Mouse (Mus musculus): Measurements from ENCODE around the gene Srcap.
"Not testable (repeated sequence)": the region's sequence is repeated elsewhere in the genome, so short reads cannot be mapped to it uniquely, and the experiment has no call there.

Srcap gene

GRCm38 (mm10) chr7:127491846-127492245, 19.9 kb upstream of the Srcap start:
- no peak for DNase-seq

DNA sequence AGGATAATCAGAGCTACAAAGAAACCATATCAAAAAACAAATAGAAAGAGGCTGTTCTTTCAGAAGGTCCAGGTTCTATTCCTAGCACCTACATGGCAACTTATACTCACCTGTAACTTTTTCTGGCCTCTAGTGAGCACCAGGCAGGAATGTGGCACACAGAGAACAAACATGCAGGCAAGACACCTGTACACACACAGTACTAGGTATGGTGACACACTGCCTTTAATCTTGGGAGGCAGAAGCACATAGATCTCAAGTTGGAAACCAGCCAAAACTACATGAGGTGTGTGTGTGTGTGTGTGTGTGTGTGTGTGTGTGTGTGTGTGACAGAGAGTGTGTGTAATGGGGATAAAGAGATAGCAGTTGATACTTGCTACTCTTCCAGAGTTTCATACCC, 17.1 kb upstream of the Srcap start:
- no peak for DNase-seq

- no peak for DNase-seq
These were observed 14.4 kb upstream of the Srcap start for GRCm38 (mm10) chr7:127497382-127497781.

DNA sequence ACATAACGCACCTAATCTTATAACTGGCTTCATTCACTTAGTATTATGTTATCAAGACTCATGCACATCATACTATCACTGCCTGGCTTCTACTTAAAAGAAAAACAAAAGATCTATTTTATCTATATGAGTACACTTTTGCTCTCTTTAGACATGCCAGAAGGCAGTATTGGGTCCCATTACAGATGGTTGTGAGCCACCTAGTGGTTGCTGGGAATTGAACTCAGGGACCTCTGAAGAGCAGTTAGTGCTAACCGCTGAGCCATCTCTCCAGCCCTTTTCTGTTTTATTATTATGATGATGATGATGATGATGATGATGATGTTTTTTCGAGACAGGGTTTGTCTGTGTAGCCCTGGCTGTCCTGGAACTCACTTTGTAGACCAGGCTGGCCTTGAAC, 13.4 kb upstream of the Srcap start:
- DNase-seq = peak; percentile 60 to 77

GRCm38 (mm10) chr7:127508291-127508690, 3.5 kb upstream of the Srcap start:
- no peak for DNase-seq

GRCm38 (mm10) chr7:127509830-127510229, 2.0 kb upstream of the Srcap start:
- not testable (repeated sequence) for DNase-seq

DNA sequence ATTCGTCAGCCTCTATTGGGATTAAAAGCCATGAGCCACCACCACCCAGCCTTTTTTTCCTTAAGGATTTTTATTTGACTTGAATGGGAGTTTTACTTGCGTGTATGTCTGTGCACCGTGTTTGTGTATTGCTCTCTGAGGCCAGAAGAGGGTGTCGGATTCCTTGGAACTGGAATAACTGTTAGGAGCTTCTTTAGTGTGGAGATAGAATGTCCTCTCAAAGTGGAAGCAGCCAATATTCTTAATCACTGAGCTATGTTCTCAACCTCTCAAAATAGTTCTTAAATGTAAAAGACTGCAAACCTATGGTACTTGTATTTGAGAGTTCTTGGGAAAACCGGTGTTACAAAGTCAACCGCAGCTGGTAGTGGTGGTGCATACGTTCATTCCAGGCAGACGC, 542 bp upstream of the Srcap start:
- DNase-seq = peak; percentile 29 to 54

- DNase-seq = peak; percentile 91 to 94
These were observed 640 bp downstream of the Srcap start for GRCm38 (mm10) chr7:127512231-127513015.

DNA sequence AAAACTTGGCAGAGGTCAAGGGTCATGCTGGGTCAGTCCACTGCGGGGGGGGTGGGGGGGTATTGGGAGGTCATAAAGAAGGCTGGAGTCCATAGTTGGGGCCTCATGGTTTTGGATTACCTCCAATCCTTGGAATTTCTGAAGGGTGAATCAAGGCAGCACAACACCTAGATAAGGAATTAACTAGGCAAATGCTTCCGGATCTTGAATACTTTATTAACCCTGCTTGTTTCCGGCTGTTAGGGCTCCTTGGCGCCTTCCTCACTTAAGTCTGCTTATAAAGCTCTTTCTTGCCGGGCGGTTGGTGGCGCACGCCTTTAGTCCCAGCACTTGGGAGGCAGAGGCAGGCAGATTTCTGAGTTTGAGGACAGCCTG, 1.2 kb downstream of the Srcap start:
- DNase-seq = no peak

- DNase-seq = peak in 1 of 2 experiments; percentile 8
These were observed 2.0 kb downstream of the Srcap start for GRCm38 (mm10) chr7:127513781-127514180.

DNA sequence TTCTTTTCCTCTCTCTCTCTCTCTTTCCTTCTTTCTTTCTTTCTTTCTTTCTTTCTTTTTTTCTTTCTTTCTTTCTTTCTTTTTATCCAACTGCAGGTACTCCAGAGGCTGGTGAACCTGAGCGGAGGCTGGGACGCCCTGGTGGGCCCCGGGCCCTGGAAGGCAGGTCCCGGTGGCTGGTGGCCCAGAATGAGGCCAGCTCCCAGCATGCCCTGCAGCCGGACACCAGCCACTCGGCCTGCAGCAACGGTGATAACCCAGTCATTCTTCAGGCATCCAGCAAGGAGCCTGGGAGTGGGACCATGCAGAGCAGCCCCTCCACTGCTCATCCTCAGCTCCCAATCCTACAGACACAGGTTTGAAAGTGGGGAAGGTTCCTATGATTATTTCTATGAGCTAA, 4.1 kb downstream of the Srcap start:
- no peak for DNase-seq

DNA sequence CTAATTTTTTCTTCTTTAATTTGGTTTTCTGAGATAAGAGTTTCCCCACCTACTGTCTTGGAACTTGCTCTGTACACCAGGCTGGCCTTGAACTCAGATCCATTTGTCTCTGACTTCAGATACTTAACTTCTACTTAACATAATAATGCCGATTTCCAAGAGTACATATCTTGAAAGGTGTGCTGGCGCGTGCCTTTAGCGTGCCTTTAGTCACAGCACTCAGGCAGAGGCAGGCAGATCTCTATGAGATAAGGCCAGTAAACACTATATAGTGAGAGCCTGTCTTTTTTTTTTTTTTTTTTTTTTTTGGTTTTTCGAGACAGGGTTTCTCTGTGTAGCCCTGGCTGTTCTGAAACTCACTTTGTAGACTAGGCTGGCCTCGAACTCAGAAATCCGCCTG, 4.6 kb downstream of the Srcap start:
- DNase-seq = no peak

GRCm38 (mm10) chr7:127519284-127519683, 7.5 kb downstream of the Srcap start, which contains the start of gene Gm42715:
TSS of gene Gm42715 (plus strand) at chr7:127519584.
- no peak for DNase-seq

DNA sequence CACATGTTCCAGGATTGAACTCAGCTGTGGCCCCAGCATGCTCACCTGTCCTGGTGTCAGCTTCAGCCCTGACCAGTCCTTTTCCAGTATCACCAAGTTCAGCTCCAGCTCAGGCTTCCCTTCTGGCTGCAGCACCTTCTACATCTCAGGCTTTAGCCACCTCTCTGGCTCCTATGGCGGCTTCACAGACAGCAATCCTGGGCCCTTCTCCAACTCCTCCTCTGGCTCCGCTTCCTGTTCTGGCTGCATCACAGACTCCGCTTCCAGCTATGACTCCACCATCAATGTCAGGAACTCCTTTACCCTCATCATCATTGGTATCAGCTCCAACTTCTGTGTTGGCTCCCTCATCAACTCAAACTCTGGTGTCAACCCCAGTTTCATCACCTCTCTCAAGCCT, 29.9 kb downstream of the Srcap start:
- no peak for DNase-seq

DNA sequence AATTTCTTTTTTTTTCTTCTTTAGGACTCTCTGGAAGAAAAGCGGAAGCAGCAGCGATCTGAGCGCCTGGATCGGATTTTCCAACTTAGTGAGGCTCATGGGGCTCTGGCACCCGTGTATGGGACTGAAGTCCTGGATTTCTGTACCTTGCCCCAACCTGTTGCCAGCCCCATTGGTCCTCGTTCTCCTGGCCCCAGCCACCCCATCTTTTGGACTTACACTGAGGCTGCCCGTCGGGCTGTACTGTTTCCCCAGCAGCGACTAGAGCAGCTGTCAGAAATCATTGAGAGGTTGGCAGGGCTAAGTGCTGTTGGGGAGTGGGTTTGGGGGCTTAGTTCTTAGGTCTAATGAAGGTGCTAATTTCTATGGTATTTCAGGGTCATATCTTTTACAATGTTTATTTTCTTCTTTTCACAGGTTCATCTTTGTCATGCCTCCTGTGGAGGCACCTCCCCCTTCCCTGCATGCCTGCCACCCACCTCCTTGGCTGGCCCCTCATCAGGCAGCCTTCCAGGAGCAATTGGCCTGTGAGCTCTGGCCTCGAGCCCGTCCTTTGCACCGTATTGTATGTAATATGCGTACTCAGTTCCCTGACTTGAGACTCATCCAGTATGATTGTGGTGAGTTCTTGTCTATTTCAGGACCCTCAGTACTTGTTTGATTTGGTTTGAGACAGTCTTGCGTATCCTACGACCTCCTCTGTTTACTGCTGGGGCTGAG, 37.5 kb downstream of the Srcap start:
- no peak for DNase-seq

- no peak for DNase-seq
These were observed 39.8 kb downstream of the Srcap start for GRCm38 (mm10) chr7:127551558-127551957.

GRCm38 (mm10) chr7:127560580-127560979, 48.8 kb downstream of the Srcap start:
- no peak for DNase-seq

DNA sequence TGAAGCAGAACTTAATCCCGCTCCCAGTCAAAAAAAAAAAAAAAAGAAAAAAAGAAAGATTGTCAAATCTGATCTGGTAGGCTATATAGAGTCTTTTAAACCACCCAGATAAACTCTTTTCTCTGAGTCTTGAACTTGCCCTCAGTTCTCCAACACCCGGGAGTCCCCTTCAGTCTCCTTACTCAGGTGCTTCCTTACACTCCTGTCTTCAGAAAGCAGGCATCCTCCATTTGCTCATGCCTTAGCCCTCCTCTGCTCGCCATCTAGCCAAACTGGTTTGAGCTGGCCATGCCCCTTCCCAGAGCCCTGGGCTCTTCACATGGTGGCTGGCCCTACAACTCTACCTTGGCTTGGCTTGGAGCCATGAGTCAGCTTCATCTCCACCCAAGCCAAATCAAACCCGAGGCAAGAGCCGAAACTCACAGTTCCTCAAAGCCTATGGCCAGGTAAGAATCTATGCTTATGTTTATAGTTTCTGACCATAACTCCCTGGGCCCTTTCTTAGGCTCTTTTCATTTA, 49.6 kb downstream of the Srcap start, which contains the start of gene Tmem265:
Gene Tmem265 (plus strand): TSS at position 51 of the 519 bp plus-strand sequence.
- peak; percentile 11 to 41 for DNase-seq

DNA sequence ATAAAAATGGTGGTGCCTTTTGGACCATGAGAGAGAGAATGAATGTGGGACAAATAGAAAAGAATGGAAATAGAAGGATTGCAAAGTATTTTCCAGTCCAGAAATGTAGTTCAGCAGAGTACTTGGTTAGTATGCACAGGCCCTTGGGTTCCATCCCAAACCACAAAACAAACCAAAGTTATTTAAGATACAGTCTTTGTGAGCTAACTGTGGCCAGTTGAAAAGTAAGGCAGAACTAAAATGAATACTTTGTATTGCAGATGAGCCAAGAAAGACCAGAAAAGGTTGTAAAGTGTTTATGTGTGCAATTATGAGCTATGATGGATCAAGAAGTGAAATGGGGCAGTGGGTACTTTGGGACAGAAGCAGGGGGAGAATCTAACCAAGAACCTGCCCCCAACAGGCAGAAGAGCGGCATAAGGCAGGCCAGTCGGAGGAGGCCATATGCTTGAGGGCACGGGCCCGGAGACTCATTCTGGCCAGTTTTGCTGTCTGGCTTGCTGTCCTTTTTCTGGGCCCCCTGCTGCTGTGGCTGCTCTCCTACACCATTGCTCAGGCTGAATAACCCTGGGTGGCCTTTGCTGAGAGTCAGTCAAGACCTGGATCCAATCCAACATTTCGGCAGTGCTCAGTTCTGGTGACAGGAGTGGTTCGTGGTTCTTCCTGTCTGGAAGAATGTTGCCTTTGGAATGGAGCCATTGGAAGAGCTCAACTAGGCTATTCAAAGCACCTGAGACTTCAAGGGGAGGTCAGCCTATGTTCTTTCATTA, 52.8 kb downstream of the Srcap start:
- peak; percentile 49 to 70 for DNase-seq

DNA sequence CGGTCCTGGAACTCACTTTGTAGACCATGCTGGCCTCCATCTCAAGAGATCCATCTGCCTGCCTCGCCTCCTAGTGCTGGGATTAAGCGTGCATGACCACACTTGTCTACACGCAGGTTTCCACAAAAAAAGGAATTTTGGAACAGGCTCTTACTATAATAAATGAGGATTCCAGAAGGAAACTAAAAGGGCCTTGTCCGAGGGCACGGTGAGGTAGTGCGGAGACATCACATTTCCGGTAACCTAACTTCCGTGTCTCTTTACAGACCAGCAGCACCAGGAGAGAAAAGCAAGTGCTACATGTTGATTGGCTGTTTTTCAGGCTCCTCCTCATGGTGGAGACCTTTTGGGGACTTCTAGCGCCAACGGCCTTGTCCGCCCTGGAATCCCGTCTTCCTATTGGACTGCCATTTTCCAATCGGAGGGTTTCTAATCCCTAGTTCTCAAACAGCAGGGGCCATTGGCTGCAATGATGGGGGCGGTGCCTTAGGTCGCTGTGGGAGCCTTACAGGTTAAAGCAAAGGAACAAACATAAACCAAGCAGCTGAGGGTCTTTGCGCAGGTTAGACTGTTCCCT, 61.2 kb downstream of the Srcap start, which contains the start of gene Phkg2:
Gene Phkg2 (plus strand): TSS at position 446 of the 577 bp plus-strand sequence.
- peak; percentile 92 to 98 for DNase-seq

- DNase-seq = peak in 1 of 2 experiments; percentile 22
These were observed 61.8 kb downstream of the Srcap start for GRCm38 (mm10) chr7:127573503-127574008.

DNA sequence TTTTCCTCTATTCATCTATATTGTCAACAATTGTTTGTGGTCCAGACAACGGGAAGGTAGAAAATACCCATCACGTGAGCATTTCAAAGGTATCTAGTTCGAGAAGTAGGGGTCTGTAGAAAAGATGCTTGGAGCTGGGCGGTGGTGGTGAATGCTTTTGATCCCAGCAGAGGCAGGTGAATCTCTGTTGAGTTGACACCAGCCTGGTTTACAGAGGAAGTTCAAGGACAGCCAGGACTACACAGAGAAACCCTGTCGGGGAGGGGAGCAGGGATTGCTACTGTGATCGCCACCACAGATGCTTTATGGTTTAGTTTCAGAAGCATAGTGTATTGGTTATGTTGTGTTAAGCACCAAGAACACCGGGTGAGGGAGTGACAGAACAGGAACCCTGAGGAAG, 62.3 kb downstream of the Srcap start:
- DNase-seq = no peak
